Mouse (Mus musculus) cerebellum, adult 2 months (tissue): Measurements from ENCODE around the gene E2f4. TPM values are rescaled to one million over a fixed set of nuclear protein-coding genes. Genes with fewer than 3 reads are reported as not detected.
"Not testable (repeated sequence)": the region's sequence is repeated elsewhere in the genome, so short reads cannot be mapped to it uniquely, and the experiment has no call there.

Source experiments
- DNase-seq, 2 experiments: peaks; one replicate each; pipeline ENCODE4 v3.0.0; 2021
- H3K27ac ChIP-seq: fragments of 200-500 bp; 2 replicates; pipeline ENCODE4 v1.5.1; 2012; ENCODE audit warnings: low read length, control low read depth, inconsistent platforms; ENCODE audit not compliant: insufficient read depth
- H3K27me3 ChIP-seq: fragments of 200-500 bp; 2 replicates; pipeline ENCODE4 v1.6.1; 2012; ENCODE audit warnings: inconsistent platforms, mild to moderate bottlenecking, low read length, moderate library complexity; ENCODE audit not compliant: control insufficient read depth, insufficient read depth
- H3K4me1 ChIP-seq: fragments of 200-500 bp; 2 replicates; pipeline ENCODE4 v1.6.1; 2011; ENCODE audit warnings: low read length; ENCODE audit not compliant: control insufficient read depth, insufficient read depth
- H3K4me3 ChIP-seq: fragments of 200-500 bp; replicated peaks from 2 replicates; pipeline ENCODE3; 2011; ENCODE audit warnings: mild to moderate bottlenecking, low read depth, low read length, control low read depth; ENCODE audit not compliant: insufficient read depth
- CTCF ChIP-seq: fragments of 200-500 bp; IDR thresholded peaks from 2 replicates; pipeline ENCODE4 v1.5.1; 2011; ENCODE audit warnings: low read depth, mild to moderate bottlenecking, control low read depth, low read length, moderate library complexity, borderline replicate concordance; ENCODE audit not compliant: insufficient read depth
- POLR2A ChIP-seq: fragments of 200-500 bp; IDR thresholded peaks from 2 replicates; pipeline ENCODE4 v1.6.1; 2011; ENCODE audit warnings: low read length, control low read depth, borderline replicate concordance; ENCODE audit not compliant: insufficient read depth
- WGBS: fragments of 180-500 bp; shearing (Covaris S2); methylation state at CpG from one replicate; pipeline ENCODE4 v1.1.7; 2018; 5-methylcytosine and 5-hydroxymethylcytosine counted together
- polyA plus RNA-seq: library from polyadenylated mRNA; depleted of rRNA; stranded (reverse); fragments of >200 nt; gene quantifications from 2 replicates; pipeline ENCODE4 v1.2.3, GENCODE M21; 2012

The E2f4 gene
- polyA plus RNA-seq, 1 experiment: 81.6 TPM

GRCm38 (mm10) chr8:105285514-105285913 lies 11.9 kb upstream of the E2f4 start:
- no peak for DNase-seq
- Histone ChIP-seq H3K27ac (no peak overlapping the region), H3K27me3 (no peaks in the 10 kb centered on the region), H3K4me3 (no peak overlapping the region), H3K4me1 (peaks cover 11% of the 10 kb centered on the region)
- WGBS: 45% methylated on average over 12 of the region's 12 CpGs
- TF ChIP-seq POLR2A: no peak
- no peak for TF ChIP-seq CTCF

GRCm38 (mm10) chr8:105286907-105287306 lies 10.6 kb upstream of the E2f4 start:
- WGBS: 81% methylated on average over 4 of the region's 4 CpGs
- no peak overlapping the region for H3K4me3 ChIP-seq
- TF ChIP-seq CTCF: no peak
- TF ChIP-seq POLR2A: no peak
- H3K27me3 ChIP-seq: no peaks in the 10 kb centered on the region
- H3K4me1 ChIP-seq: peaks cover 11% of the 10 kb centered on the region
- H3K27ac ChIP-seq: no peak overlapping the region
- DNase-seq: no peak

- no peak for TF ChIP-seq CTCF
- no peak for TF ChIP-seq POLR2A
- Histone ChIP-seq H3K4me3 (no peak overlapping the region), H3K27ac (no peak overlapping the region), H3K27me3 (no peaks in the 10 kb centered on the region), H3K4me1 (peaks cover 17% of the 10 kb centered on the region)
- no peak for DNase-seq
- WGBS: 73% methylated on average over 5 of the region's 5 CpGs
Measured at GRCm38 (mm10) chr8:105288231-105288630, 9.2 kb upstream of the E2f4 start.

GRCm38 (mm10) chr8:105288958-105289732 lies 8.3 kb upstream of the E2f4 start:
- Histone ChIP-seq H3K4me3 (peak overlapping the region; percentile 69), H3K4me1 (peaks cover 23% of the 10 kb centered on the region), H3K27ac (peak overlapping the region; percentile 55), H3K27me3 (no peaks in the 10 kb centered on the region)
- under 1% methylated on average over 53 of the region's 53 CpGs for WGBS
- no peak for TF ChIP-seq CTCF
- TF ChIP-seq POLR2A: peak; percentile 71
- peak; percentile 94 to 97 for DNase-seq

- peak within 1 kb of the TSS; percentile 69 for H3K4me3 ChIP-seq
- H3K27me3 ChIP-seq: no peaks in the 10 kb centered on the region
- no peak for TF ChIP-seq POLR2A
- TF ChIP-seq CTCF: peak; percentile 60; the same call in 1 of the 2 replicates
- peak; percentile 73 to 76 for DNase-seq
- peak within 1 kb of the TSS; percentile 55 for H3K27ac ChIP-seq
- WGBS: 1% methylated on average over 43 of the region's 43 CpGs
- peaks cover 24% of the 10 kb centered on the region for H3K4me1 ChIP-seq
Measured at GRCm38 (mm10) chr8:105289805-105290460, 7.5 kb upstream of the E2f4 start, which contains the start of gene 4931428F04Rik. 4931428F04Rik (minus strand) TSS chr8:105289864.

GRCm38 (mm10) chr8:105290554-105291314 lies 6.7 kb upstream of the E2f4 start:
- peaks cover 31% of the 10 kb centered on the region for H3K4me1 ChIP-seq
- 8% methylated on average over 31 of the region's 31 CpGs for WGBS
- no peak overlapping the region for H3K27ac ChIP-seq
- no peaks in the 10 kb centered on the region for H3K27me3 ChIP-seq
- peak; percentile 85 to 90 for DNase-seq
- H3K4me3 ChIP-seq: peak overlapping the region; percentile 69
- no peak for TF ChIP-seq POLR2A
- peak; percentile 81 for TF ChIP-seq CTCF

- 76% methylated on average over 8 of the region's 8 CpGs for WGBS
- H3K4me1 ChIP-seq: peaks cover 34% of the 10 kb centered on the region
- H3K27me3 ChIP-seq, H3K27ac ChIP-seq, DNase-seq, H3K4me3 ChIP-seq: not testable (repeated sequence)
Measured at GRCm38 (mm10) chr8:105291364-105291763, 6.1 kb upstream of the E2f4 start.

GRCm38 (mm10) chr8:105291802-105292201 lies 5.7 kb upstream of the E2f4 start:
- not testable (repeated sequence) for H3K27me3 ChIP-seq, H3K27ac ChIP-seq, H3K4me3 ChIP-seq, DNase-seq
- WGBS: 70% methylated on average over 3 of the region's 3 CpGs
- peaks cover 34% of the 10 kb centered on the region for H3K4me1 ChIP-seq
